Mouse (Mus musculus) limb, embryonic 11.5 days (tissue): Measurements from ENCODE around the gene Gm5678. TPM values are rescaled to one million over a fixed set of nuclear protein-coding genes. Genes with fewer than 3 reads are reported as not detected.
"Not testable (repeated sequence)": the region's sequence is repeated elsewhere in the genome, so short reads cannot be mapped to it uniquely, and the experiment has no call there.

ENCODE experiments used
- ATAC-seq: fragments of 200-750 bp; cut with Nextera tagmentation; 2 replicates; pipeline ENCODE4 v1.8.0; 2017; ENCODE audit warnings: low read depth; ENCODE audit not compliant: insufficient number of reproducible peaks, low FRiP score, low TSS enrichment
- DNase-seq: peaks from one replicate; pipeline ENCODE4 v3.0.0-alpha.2; 2015; ENCODE audit warnings: low spot score
- H3K27ac ChIP-seq: fragments of 300-500 bp; sonication (generic); replicated peaks from 2 replicates; pipeline ENCODE4 v1.5.1; 2014; ENCODE audit warnings: low read depth, mild to moderate bottlenecking, low read length
- H3K27me3 ChIP-seq: fragments of 300-500 bp; sonication (generic); 2 replicates; pipeline ENCODE4 v1.6.1; 2014; ENCODE audit warnings: mild to moderate bottlenecking, low read length, mixed read lengths; ENCODE audit not compliant: control insufficient read depth, insufficient read depth
- H3K36me3 ChIP-seq: fragments of 300-500 bp; sonication (generic); 2 replicates; pipeline ENCODE4 v1.6.1; 2014; ENCODE audit warnings: mild to moderate bottlenecking, low read length, moderate library complexity, mixed read lengths; ENCODE audit not compliant: control insufficient read depth, insufficient read depth
- H3K4me1 ChIP-seq: fragments of 300-500 bp; sonication (generic); 2 replicates; pipeline ENCODE4 v1.6.1; 2014; ENCODE audit warnings: low read length, mixed read lengths; ENCODE audit not compliant: control insufficient read depth, insufficient read depth
- H3K4me2 ChIP-seq: fragments of 300-500 bp; sonication (generic); 2 replicates; pipeline ENCODE4 v1.6.1; 2014; ENCODE audit warnings: low read depth, mild to moderate bottlenecking, moderate library complexity; ENCODE audit not compliant: severe bottlenecking
- H3K4me3 ChIP-seq: fragments of 300-500 bp; sonication (generic); 2 replicates; pipeline ENCODE4 v1.5.1; 2014; ENCODE audit warnings: low read depth, low read length
- H3K9ac ChIP-seq: fragments of 300-500 bp; sonication (generic); 2 replicates; pipeline ENCODE4 v1.6.1; 2014; ENCODE audit warnings: mild to moderate bottlenecking, low read length
- H3K9me3 ChIP-seq: fragments of 300-500 bp; sonication (generic); 2 replicates; pipeline ENCODE4 v1.6.1; 2016; ENCODE audit warnings: low read length; ENCODE audit not compliant: control insufficient read depth
- WGBS: fragments of 180-500 bp; shearing (Covaris S2); extraction: QIAGEN DNeasy Blood & Tissue Kit; methylation state at CpG from one replicate; pipeline ENCODE4 v1.1.7; 2014; 5-methylcytosine and 5-hydroxymethylcytosine counted together
- polyA plus RNA-seq: library from polyadenylated mRNA; unstranded; fragments of >200 nt; fragmentation: Nextera tagmentation; extraction: Ambion mirVana; gene quantifications from 2 replicates; pipeline ENCODE4 v1.2.1, GENCODE M21; 2014

Gene Gm5678
- polyA plus RNA-seq, 1 experiment from 2014 or later, result not detected

- ATAC-seq (no peak), DNase-seq (peak; percentile 74)
- Histone ChIP-seq H3K4me2 (no peak overlapping the region), H3K4me1 (no peaks in the 10 kb centered on the region), H3K4me3 (no peak overlapping the region), H3K9ac (no peak overlapping the region), H3K36me3 (no peaks in the 10 kb centered on the region; the same call in 1 of the 2 replicates), H3K9me3 (no peaks in the 10 kb centered on the region), H3K27ac (no peak overlapping the region), H3K27me3 (no peaks in the 10 kb centered on the region)
- WGBS, result 40% methylated on average over 5 of the region's 5 CpGs
Measured at GRCm38 (mm10) chr16:93615118-93615870, 12.6 kb upstream of the Gm5678 start.

GRCm38 (mm10) chr16:93623759-93624158, 4.1 kb upstream of the Gm5678 start:
- not testable (repeated sequence) for H3K4me3 ChIP-seq, H3K27ac ChIP-seq, H3K36me3 ChIP-seq, H3K4me2 ChIP-seq, ATAC-seq, H3K4me1 ChIP-seq, H3K9ac ChIP-seq, H3K27me3 ChIP-seq, DNase-seq, H3K9me3 ChIP-seq
- WGBS, result 84% methylated on average over 4 of the region's 4 CpGs

DNA sequence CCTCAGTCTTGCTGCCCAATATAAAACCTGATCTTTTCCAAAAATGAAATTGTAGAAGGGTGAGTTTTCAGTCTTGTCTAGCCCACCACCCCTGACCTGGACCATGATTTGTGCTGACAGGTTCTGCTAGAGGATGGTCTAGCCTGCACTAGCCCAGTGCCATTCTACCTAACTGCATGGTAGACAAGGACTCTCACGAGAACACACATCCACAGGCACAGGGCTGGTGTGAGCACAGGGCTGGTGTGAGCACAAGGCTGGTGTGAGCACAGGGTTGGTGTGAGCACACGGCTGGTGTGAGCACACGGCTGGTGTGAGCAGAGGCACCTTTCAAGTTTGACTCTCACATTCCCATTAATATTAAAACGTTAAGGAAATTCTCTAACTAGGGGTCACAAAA, 3.2 kb upstream of the Gm5678 start:
- DNase-seq (no peak), ATAC-seq (no peak)
- 82% methylated on average over 4 of the region's 4 CpGs for WGBS

DNA sequence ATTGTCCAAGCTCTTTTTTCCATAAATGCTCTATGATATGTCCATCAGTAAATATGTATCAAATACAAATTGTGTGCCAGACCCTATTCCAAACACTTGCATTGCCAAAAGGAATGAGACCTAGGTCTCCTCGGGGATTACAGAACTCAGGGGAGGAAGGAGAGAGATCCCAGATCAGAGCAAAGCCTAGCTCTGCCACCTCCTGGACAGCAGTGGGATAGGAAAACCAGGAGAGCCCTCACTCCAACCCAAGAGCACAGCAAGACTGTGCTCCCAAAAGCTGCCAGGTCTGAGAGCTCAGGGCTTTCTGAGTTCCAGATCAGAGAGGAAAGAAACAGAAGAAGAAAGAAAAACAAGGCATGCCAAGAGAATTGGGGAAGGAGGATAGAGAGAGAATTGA, 1.2 kb upstream of the Gm5678 start:
- H3K4me2 ChIP-seq, result no peak overlapping the region
- H3K4me1 ChIP-seq, result no peaks in the 10 kb centered on the region
- H3K27ac ChIP-seq, result no peak overlapping the region
- DNase-seq (peak; percentile 35), ATAC-seq (no peak)
- no peaks in the 10 kb centered on the region for H3K36me3 ChIP-seq
- no peaks in the 10 kb centered on the region for H3K9me3 ChIP-seq
- no peak overlapping the region for H3K9ac ChIP-seq
- no peaks in the 10 kb centered on the region for H3K27me3 ChIP-seq
- 8% methylated on average over 1 of the region's 1 CpGs for WGBS
- no peak overlapping the region for H3K4me3 ChIP-seq

More for the DNA sequence above, 3.2 kb upstream of the Gm5678 start:
- H3K36me3 ChIP-seq, result no peaks in the 10 kb centered on the region
- H3K4me1 ChIP-seq, result no peaks in the 10 kb centered on the region
- no peak overlapping the region for H3K4me3 ChIP-seq
- no peak overlapping the region for H3K27ac ChIP-seq
- no peak overlapping the region for H3K4me2 ChIP-seq
- no peaks in the 10 kb centered on the region for H3K27me3 ChIP-seq
- H3K9ac ChIP-seq, result no peak overlapping the region
- H3K9me3 ChIP-seq, result no peaks in the 10 kb centered on the region

- WGBS, result 69% methylated on average over 4 of the region's 4 CpGs
- Histone ChIP-seq H3K4me1 (no peaks in the 10 kb centered on the region), H3K27ac (no peak overlapping the region), H3K9me3 (no peaks in the 10 kb centered on the region), H3K4me2 (no peak overlapping the region), H3K36me3 (no peaks in the 10 kb centered on the region), H3K4me3 (no peak overlapping the region), H3K27me3 (no peaks in the 10 kb centered on the region), H3K9ac (no peak overlapping the region)
- no peak for ATAC-seq
- DNase-seq, result no peak
Measured at GRCm38 (mm10) chr16:93644006-93644405, 16.1 kb downstream of the Gm5678 start.

DNA sequence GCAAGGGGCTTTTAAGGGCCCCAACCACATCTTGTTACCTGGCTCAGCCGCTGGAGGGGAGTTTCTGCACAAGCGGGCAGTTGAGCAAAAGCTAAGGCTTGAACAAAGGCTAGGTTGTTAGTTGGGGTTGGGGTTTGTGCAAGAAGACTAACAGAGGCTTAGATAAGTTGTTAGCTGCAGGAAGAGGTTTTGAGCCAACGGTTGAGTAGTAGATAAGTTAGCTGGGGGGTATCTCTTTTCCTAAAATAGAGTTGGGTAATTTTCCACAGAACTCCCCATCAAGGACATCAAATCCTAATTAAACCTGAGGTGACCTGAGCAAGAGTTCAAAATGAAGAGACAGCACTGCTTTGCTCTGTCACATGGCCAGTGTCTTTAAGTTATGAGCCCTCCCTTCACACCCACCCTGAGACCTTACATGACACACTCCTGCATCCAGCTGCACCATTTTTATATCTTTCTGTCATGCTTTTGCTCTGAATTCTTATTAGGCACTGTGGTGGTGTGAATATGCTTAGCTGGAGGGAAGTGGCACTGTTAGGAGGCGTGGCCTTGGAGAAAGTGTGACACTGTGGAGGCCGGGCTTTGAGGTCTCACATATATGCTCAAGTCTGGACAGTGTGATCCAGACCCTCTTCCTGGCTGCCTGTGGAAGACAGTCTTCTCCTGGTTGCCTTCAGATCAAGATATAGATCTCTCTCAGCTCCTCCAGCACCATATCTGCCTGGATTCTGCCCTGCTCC, 20.7 kb downstream of the Gm5678 start:
- 80% methylated on average over 5 of the region's 5 CpGs for whole genome bisulfite sequencing
- H3K4me1 ChIP-seq, result no peaks in the 10 kb centered on the region
- no peak overlapping the region for H3K27ac ChIP-seq
- no peak for ATAC-seq
- no peaks in the 10 kb centered on the region for H3K36me3 ChIP-seq
- no peak overlapping the region for H3K4me3 ChIP-seq
- DNase-seq, result no peak
- H3K27me3 ChIP-seq, result no peaks in the 10 kb centered on the region
- no peak overlapping the region for H3K9ac ChIP-seq
- H3K9me3 ChIP-seq, result no peaks in the 10 kb centered on the region
- no peak overlapping the region for H3K4me2 ChIP-seq

DNA sequence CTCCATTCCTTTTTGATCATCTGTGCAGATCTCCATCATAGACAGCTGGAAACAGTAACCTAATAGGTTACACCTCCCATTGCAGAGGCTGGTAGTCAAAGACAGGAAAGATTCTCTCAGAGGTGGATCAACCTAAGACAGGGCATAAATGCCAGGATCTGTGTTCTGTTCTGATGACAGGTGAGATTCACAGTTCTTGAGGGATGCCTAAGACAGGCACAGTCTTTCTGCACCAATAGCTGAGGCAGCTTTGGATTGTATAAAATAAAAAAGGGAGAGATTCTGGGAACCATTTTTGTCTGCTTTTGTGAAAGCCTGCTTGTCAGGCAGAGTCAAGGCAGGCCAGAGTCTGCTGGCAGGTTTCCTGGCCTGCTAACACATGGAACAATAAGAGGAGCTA, 40.1 kb downstream of the Gm5678 start:
- Histone ChIP-seq H3K4me3 (no peak overlapping the region), H3K4me2 (no peak overlapping the region), H3K36me3 (no peaks in the 10 kb centered on the region), H3K27me3 (no peaks in the 10 kb centered on the region), H3K4me1 (no peaks in the 10 kb centered on the region), H3K9me3 (peaks cover 6% of the 10 kb centered on the region), H3K9ac (no peak overlapping the region), H3K27ac (no peak overlapping the region)
- ATAC-seq (no peak), DNase-seq (no peak)

DNA sequence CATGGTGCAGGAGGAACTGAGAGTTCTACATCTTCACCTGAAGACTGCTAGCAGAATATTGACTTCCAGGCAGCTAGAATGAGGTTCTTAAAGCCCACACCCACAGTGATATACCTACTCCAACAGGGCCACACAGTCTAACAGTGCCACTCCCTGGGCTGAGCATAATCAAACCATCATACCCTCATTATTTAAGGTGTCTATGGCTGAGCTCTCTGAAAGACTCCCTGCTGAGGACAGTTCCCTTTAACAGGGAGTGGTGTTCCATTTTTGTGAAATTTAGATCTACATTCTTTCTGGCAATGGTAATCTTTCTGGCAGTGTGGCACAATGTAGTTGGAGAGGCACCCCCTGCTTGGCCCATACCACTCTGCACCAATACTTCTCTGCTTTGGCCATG, 41.6 kb downstream of the Gm5678 start:
- Histone ChIP-seq H3K36me3 (no peaks in the 10 kb centered on the region), H3K27ac (no peak overlapping the region), H3K4me2 (no peak overlapping the region), H3K27me3 (no peaks in the 10 kb centered on the region), H3K9me3 (peaks cover 6% of the 10 kb centered on the region), H3K4me3 (no peak overlapping the region), H3K9ac (no peak overlapping the region), H3K4me1 (no peaks in the 10 kb centered on the region)
- DNase-seq (no peak), ATAC-seq (no peak)
